Mouse (Mus musculus): ENCODE measurements around the gene Ttll8.

The Ttll8 gene

GRCm38 (mm10) chr15:88859206-88859970 is 94.8 kb downstream of the Ttll8 start:
- DNase-seq: no peak

DNA sequence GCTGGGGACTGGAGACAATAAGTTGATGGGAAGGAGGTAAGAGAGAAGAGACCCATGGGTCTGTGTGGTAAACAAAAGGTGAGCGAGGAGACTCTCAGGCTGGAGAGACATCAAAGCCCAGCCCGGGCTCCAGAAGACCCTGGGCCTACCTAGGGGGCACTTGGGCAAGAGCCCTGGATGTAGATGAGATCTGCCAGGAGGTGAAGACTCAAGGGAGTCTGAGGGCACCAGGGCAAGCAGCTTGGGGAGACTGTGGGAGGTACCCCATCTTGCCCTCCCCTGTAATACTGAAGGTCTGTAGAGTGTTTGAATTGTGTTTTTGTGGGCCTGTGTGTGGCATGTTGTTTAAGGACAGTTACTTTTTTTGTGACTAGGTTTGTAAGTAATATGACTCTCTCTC is 95.5 kb downstream of the Ttll8 start:
- DNase-seq: no peak

GRCm38 (mm10) chr15:88858141-88858541 is 96.1 kb downstream of the Ttll8 start:
- DNase-seq: no peak

DNA sequence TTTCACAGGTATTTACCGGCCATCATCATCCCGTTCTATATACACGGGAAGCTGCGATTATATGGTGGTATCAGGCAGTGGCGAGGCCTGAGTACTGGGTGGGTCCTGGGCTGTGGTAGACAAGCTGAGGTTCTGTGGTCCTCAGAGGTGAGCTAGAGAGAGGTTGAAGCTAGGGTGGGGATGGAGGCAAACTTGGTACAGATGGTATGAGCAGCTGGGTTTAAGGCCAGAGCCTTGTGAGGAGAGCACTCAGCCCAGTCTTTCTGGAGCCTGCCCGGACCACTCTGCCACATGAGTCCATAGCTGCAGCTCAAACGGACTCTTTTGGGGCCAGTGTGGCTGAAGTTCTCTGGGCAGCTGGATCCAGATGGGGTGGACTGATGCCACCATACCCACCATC is 96.9 kb downstream of the Ttll8 start:
- no peak for DNase-seq

DNA sequence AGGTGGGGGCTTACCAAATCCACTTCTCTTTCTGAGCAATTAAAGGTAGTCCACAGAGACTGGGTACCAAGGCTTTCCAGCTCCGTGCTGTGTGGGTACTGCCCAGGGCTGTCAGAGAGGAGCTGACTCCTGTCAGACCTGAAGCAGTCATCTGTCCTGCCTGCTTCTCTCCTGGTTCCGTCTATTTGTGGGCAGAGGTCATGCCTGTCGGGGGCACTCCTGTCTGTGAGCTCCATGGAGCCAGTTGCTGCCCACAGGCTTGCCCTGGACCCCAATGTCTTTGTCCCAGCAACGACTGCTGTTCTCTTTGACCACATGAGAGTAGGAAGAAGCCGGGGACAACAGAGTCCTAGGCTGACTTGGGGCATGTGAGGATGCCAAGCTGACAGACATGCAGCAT is 97.6 kb downstream of the Ttll8 start:
- DNase-seq: no peak

DNA sequence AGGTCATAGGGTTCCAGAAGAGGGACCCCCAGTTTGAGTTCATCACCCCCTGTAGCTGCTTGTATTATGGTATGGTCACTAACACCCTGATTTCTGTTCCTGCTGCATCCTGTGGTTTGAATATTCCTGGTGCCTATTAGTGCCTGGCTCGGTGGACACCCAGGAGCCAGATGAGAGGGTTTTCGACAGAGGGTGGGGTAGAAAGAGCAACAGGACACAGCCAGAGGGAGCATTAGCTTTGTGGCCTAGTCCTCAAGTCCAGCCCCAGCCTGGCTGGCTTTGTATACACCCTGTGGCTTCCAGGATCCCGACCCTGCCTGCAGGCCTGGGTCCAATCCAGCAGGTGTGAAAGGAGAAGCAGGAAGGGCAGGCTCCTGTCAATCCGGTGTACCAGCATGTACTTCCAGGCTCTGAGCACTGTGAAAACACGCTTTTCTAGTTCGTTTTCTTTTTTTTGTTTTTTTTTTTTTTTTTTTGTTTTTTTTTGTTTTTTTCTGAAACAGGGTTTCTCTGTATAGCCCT is 98.3 kb downstream of the Ttll8 start:
- DNase-seq: no peak

GRCm38 (mm10) chr15:88854969-88855830 is 99.0 kb downstream of the Ttll8 start:
- no peak for DNase-seq

DNA sequence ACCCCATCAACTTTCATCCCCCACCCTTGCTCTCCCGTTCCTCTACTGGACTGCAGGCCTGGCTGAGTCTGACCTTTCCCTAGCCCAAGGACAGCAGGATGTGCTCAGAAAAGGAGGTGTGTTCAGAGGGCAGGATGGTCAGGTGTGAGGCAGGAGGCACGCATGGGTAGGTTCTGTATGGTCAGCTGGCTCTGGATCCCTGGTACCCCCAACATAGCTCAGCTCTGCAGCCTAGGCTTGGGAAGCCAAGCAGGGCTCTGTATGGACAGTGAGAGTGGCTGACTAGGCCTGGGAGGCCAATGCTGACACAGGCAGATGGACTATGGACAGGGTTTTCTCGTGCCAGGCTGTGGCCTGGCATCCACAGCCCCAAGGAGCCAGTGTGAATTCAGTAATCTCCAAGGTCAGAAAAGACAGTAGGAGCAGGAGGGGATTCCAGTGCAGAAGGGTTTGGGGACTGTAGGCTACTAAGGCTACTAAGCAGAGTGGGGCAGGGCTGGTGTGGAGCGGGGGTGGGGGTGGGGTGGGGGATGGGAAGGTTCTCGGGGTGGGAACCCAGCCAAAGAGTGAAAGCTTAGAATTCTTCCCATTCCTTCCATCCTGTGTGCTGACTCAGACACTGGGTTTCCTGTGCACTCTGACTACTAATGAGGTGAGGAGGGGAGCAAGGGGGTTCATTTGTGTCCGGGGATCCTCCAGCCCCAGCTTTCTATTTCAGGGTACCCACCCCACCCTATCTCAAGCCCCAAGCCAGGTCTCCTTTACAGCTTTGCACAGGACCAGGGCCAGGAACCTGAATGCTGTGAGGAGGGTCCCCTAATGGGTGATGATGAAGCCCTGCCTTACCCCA is 99.9 kb downstream of the Ttll8 start:
- no peak for DNase-seq

- DNase-seq: no peak
These were observed 101.1 kb downstream of the Ttll8 start for GRCm38 (mm10) chr15:88853106-88853505.

DNA sequence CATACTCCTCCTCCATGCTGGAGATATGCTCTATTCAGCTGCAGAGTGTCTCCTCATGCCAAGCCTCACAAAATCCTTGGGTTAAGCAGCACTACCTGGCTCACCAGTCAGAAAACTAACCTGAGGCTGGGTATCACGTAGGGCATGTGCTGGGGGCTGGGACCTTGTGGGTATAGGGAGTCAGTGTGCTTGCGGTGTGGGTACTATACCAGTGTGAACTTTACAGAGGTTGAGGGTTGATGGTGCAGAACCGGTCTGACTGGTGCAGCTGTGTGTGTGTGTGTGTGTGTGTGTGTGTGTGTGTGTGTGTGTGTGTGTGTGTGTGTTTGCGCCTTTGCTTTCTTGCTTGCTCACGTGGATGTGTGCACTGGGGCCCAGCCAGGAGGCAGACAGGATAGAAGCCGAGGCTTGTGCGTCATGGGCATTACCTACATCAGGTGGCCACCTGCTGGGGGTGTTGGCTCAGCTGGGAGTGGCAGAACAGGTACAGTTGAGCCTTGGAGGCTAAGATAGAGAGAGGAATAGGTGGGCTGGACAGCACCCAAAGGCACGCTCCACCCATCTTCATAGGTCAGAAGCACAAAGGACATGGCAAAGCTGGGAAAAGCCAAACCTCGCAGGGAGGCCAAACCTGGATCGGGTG is 102.6 kb downstream of the Ttll8 start:
- no peak for DNase-seq

DNA sequence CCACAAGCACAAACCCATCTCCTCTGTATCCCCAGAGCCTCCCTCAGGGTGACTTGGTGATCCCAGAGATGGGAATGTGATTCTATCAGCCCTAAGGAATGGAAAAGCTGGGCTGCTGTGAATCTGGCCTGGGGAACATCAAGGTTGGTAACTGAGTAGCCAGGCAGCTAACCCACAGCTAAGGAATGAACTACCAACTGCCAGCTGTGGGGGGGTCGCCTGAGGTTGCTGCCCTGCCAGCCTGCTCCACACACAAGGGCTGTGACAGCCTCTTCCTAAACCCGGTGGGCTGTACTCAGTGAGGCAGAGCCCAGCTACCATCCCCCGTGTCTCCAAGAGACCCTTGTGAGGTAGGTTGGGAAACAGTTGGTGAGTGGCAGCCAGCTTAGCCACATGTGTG is 103.1 kb downstream of the Ttll8 start:
- no peak for DNase-seq

DNA sequence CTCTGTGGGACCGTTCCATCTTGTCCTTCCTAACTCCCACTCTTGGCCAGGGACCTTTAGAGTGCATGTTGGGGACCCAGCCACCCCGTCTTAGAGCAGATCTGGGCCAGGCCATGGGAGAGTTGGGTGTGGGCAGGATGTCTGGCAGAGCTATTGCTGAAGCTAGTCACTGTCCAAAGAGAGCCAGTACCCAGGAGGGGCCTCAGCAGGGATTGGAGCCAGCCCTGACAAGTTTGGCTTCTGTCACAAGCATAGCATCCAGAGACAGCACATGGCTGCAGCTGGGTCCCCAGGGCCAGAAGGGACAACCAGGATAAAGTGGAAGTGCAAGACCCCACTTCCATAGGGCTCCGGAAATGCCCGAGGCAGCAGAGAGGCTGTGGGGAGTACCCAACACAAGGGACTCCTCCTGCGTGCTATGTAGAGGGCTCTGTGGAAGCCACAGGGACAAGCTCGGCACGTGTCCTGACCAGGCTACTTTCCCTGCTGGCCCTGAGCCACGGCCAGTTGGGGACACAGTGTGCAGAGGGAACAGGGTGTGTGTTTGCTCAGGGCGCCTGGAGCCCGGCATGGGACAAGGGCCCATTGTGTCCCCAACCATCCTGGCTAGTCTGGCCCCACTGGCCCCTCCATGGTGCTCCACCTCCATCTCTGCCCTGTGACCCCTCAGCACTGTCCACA is 103.9 kb downstream of the Ttll8 start:
- DNase-seq: no peak

DNA sequence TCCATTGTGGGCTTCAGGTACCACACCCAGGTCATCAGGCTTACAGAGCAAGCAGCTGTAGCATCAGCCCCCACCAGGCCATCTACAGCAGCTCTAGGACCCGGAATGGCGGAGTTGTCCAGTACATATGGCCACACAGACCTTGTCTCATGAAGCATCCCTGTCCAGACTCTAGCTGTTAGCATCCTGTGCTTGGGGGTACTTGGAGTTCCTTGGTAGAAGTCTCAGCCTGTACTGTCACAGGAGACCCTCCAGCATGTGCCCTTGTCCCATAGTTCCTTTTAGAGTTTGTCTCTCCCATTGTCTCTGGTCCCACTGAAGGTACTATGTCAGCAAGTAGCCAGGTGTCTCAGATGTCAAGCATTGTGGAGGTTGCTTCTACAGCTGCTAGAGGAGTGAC is 104.6 kb downstream of the Ttll8 start:
- DNase-seq: no peak

- no peak for DNase-seq
These were observed 105.6 kb downstream of the Ttll8 start for GRCm38 (mm10) chr15:88848661-88849060.

DNA sequence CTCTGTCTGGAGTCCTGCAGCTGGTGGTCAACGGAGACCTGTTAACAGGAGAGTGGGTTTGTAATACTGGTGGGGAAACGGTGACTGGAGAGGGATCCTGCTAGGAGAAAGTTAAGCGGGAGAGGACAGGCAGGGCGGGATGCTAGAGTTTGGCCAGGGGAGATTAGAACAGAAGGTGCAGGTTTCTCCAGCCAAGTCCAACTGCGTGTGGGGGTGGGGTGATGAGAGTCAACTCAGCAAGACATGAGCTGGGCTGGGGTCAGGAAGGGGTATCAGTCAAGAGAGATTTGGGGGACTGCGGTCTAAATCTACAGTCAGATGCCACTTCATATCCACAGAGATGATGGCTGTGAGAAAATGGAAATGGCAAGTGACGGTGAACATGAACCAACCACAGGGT is 109.3 kb downstream of the Ttll8 start:
- DNase-seq: no peak

- DNase-seq: no peak
These were observed 110.6 kb downstream of the Ttll8 start for GRCm38 (mm10) chr15:88843486-88844097.

DNA sequence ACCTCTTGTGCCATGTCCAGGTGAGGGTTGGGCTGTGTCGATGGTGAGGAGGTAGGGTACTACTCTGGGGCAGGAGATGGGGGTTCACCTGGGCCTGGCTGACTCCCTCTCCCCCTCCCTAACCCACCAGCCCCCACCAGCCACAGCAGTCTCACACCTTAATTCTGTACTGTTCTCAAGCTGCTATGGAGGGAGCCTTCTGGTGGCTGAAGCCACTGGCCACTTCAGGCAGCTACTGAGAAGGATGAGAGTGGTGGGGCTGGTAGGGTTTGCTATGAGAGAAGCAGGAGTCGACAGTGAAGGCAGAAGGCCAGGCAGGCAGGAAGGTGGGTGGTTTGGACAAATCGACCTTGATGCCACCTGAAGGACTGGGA is 111.9 kb downstream of the Ttll8 start:
- no peak for DNase-seq

GRCm38 (mm10) chr15:88841580-88842299 is 112.5 kb downstream of the Ttll8 start:
- DNase-seq: no peak

- no peak for DNase-seq
These were observed 113.1 kb downstream of the Ttll8 start for GRCm38 (mm10) chr15:88841160-88841559.

Measured in spleen, adult 18-20 months (tissue).